Mouse (Mus musculus): Measurements from ENCODE around the gene Opcml.

Gene Opcml

GRCm38 (mm10) chr9:28440192-28440795 lies 649.7 kb downstream of the Opcml start:
- no peak for DNase-seq (ENCODE audit: low read depth)

GRCm38 (mm10) chr9:28444485-28444884 lies 653.9 kb downstream of the Opcml start:
- DNase-seq (ENCODE audit: low read depth), result no peak

GRCm38 (mm10) chr9:28444972-28445371 lies 654.4 kb downstream of the Opcml start:
- DNase-seq (ENCODE audit: low read depth), result no peak

- DNase-seq (ENCODE audit: low read depth), result no peak
These were observed 655.3 kb downstream of the Opcml start for GRCm38 (mm10) chr9:28445863-28446262.

- no peak for DNase-seq (ENCODE audit: low read depth)
These were observed 655.9 kb downstream of the Opcml start for GRCm38 (mm10) chr9:28446278-28447064.

GRCm38 (mm10) chr9:28452509-28452908 lies 661.9 kb downstream of the Opcml start:
- DNase-seq (ENCODE audit: low read depth), result no peak

GRCm38 (mm10) chr9:28453062-28453461 lies 662.5 kb downstream of the Opcml start:
- DNase-seq (ENCODE audit: low read depth), result no peak

GRCm38 (mm10) chr9:28457982-28458770 lies 667.6 kb downstream of the Opcml start:
- DNase-seq (ENCODE audit: low read depth), result no peak

GRCm38 (mm10) chr9:28463622-28464021 lies 673.0 kb downstream of the Opcml start:
- no peak for DNase-seq (ENCODE audit: low read depth)

GRCm38 (mm10) chr9:28469419-28469818 lies 678.8 kb downstream of the Opcml start:
- DNase-seq (ENCODE audit: low read depth), result no peak

GRCm38 (mm10) chr9:28471501-28471900 lies 680.9 kb downstream of the Opcml start:
- DNase-seq (ENCODE audit: low read depth), result no peak

- no peak for DNase-seq (ENCODE audit: low read depth)
These were observed 684.0 kb downstream of the Opcml start for GRCm38 (mm10) chr9:28474586-28474985.

- peak; percentile 1 for DNase-seq (ENCODE audit: low read depth)
These were observed 690.7 kb downstream of the Opcml start for GRCm38 (mm10) chr9:28481261-28481660.

- DNase-seq (ENCODE audit: low read depth), result no peak
These were observed 697.9 kb downstream of the Opcml start for GRCm38 (mm10) chr9:28488499-28488898.

GRCm38 (mm10) chr9:28489828-28490227 lies 699.3 kb downstream of the Opcml start:
- no peak for DNase-seq (ENCODE audit: low read depth)

- DNase-seq (ENCODE audit: low read depth), result no peak
These were observed 699.8 kb downstream of the Opcml start for GRCm38 (mm10) chr9:28490410-28490809.

GRCm38 (mm10) chr9:28499841-28500794 lies 709.5 kb downstream of the Opcml start:
- no peak for DNase-seq (ENCODE audit: low read depth)

GRCm38 (mm10) chr9:28513905-28514304 lies 723.3 kb downstream of the Opcml start:
- DNase-seq (ENCODE audit: low read depth), result no peak

GRCm38 (mm10) chr9:28533191-28533590 lies 742.6 kb downstream of the Opcml start:
- DNase-seq (ENCODE audit: low read depth), result no peak

- no peak for DNase-seq (ENCODE audit: low read depth)
These were observed 744.4 kb downstream of the Opcml start for GRCm38 (mm10) chr9:28535006-28535405.

GRCm38 (mm10) chr9:28536637-28537036 lies 746.1 kb downstream of the Opcml start:
- no peak for DNase-seq (ENCODE audit: low read depth)

GRCm38 (mm10) chr9:28548189-28548588 lies 757.6 kb downstream of the Opcml start:
- no peak for DNase-seq (ENCODE audit: low read depth)
